Mouse (Mus musculus) layer of hippocampus, adult 9-10 months (tissue): ENCODE data around the gene Ccdc85a.

Source experiments
- DNase-seq: peaks from one replicate; pipeline ENCODE4 v3.0.0; 2022; ENCODE audit warnings: low spot score

Gene Ccdc85a

GRCm38 (mm10) chr11:28583911-28584434, at the start of gene Ccdc85a:
Gene Ccdc85a (minus strand): TSS chr11:28584324.
- DNase-seq: peak; percentile 87

- DNase-seq: no peak
Observed at GRCm38 (mm10) chr11:28633571-28634125, 49.5 kb upstream of the Ccdc85a start.

DNA sequence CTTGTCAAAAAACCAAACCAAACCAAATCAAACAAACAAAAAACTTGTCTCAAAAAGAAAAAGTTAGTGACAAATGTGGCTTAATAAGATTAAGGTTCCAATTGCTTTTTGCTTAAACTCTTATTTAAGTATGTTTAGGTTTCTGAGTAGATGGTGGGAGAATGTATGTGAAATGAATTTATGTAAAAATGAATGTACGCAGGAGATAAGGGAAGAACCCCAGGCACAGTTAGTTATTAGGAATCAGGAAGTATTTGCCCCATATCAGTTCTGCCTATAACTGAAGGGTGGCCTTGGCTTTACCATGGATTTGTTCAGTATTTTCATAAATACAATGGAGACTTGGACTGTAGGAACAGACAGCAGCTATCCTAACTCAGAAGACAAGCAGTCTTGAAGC, 49.0 kb upstream of the Ccdc85a start:
- no peak for DNase-seq

DNA sequence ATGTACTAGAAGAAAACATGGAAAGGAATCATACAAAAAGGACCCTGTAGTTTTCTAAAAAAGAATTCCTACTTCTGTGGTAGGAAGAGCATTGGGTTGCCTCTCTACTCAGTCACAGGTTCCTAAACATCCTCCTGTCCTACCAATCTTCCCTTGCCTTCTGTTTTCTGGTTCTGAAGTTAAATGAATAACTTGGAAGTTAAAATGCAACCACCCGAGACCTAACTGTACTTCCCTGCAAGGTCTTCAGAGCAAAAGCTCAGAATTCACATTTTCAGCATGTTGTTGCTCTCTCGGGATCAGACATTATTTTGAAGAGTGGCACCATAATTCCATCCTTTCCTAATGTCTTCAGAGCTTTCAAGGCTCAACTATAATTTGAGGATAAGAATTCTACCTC, 46.6 kb upstream of the Ccdc85a start:
- no peak for DNase-seq

DNA sequence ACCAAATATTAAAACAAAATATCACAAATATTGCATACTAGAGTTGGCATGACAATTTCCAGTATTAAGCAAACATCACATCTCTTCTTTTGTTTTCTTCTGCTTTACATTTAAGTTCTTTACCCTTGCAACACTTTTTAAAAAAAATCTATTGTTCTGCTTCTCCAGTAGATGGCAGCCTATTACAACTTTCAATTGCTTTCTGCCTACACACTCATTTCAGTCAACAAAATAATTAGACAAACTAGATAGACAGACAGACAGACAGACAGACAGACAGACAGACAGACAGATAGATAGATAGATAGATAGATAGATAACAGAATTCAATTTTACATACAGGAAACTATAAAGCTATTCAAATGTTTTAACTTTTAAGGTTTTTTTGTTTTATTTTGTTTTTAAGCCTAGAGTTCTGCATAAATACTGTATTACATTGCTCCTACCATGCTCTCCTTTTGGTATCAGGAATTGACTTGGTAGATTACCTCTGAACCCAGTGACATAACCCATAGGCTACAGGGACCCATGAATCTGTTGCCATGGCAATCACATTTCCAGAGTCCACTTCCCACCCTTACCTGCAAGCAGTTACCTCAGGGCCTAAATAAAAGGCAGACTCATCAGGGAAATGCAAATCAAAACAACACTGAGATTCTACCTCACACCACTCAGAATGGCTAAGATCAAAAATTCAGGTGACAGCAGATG, 26.8 kb upstream of the Ccdc85a start:
- DNase-seq: no peak

DNA sequence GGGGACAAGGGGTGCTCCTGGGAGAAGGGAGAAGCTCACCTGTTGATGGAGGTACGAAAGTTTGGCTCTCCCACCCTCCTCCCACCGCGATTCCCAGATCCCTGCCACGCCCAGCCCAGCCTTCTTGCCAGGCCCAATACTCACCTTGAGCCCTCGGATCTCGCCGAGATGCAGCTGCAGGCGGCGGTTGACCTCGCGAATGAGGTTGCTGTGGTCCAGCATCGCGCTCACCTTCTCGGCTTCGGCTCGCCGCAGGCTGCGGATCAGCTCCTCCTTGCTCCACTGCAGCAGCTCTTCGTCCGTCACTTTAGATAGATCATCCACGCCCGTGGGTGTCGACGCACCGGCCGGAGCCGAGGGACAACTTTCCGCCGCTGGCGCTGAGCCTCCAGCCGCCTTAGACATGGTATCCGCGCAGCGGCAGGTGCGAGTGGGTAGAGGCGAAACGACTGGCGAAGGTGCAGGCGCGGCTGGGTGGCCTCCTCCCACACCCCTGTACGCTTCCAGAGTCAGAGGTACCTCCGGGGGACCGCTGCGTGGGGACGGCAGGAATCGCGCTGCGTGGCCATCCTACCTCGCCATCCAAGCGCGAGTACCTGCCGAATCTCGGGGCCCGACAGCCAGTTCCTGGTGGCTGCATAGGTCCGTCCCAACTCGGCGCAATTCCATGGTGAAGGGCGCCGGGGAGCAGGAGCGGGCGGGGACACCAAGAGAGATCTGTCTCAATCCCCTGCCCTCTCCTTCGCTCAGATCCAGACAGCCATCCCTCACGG, 800 bp downstream of the Ccdc85a start:
- DNase-seq: no peak

DNA sequence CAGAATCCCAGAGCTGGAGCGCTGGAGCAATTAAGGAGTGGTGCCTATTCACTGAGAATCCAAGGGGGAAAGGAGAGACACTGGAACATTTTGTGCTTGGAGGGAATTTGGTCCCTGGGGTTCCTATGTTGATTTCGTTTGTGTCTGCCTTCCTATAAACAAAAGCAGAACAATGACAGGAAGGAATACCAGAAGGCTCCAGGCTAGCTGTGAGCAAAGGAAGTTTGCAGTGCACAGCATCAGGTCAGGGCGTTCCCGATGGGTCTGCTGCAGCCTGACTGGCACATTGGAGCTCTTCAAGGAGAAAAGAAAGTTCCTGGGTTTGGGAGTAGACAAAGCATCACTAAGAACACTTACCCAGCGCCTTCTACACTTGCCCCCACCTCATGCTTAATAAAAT, 1.9 kb downstream of the Ccdc85a start:
- DNase-seq: no peak

GRCm38 (mm10) chr11:28572423-28572822, 11.7 kb downstream of the Ccdc85a start:
- no peak for DNase-seq

GRCm38 (mm10) chr11:28556420-28556819, 27.7 kb downstream of the Ccdc85a start:
- no peak for DNase-seq

DNA sequence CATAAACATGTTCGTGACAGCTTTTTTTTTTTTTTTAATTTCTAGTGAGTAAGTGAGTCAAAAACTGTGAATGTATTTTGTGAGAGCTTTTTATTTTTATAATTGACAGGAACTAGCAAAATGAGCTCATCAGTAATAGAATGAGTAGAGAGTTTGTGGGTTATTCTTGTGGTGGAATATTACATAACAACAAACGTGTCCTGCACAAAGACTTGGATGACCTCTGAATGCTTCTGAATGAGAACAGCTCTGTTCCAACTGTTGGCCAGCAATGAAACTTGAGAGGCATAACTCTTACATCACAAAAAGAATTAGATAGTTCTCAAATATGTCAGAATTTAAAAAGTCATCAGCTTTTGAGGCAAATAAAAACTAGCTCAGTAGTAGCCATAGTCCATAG, 40.7 kb downstream of the Ccdc85a start:
- DNase-seq: no peak

DNA sequence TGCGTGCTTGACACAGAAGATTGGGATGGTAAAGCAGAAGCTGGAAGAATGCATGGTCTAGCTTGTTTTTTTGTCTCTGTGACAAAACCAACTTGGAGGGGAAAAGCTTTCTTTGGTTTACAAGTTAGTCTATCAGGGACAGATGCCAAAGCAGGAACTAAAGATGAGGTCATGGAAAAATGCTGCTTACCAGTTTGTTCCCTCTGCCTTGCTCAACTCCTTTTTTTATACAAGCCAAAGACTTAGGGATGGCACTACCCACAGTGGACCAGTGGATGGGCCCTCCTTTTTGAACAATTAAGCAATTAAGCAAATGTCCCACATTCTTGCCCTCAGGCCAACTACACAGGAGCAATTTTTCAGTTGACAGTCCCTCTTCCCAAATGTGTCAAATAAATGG, 42.8 kb downstream of the Ccdc85a start:
- DNase-seq: no peak

- DNase-seq: no peak
Observed at GRCm38 (mm10) chr11:28533286-28533685, 50.8 kb downstream of the Ccdc85a start.

GRCm38 (mm10) chr11:28501190-28501589, 82.9 kb downstream of the Ccdc85a start:
- DNase-seq: no peak

DNA sequence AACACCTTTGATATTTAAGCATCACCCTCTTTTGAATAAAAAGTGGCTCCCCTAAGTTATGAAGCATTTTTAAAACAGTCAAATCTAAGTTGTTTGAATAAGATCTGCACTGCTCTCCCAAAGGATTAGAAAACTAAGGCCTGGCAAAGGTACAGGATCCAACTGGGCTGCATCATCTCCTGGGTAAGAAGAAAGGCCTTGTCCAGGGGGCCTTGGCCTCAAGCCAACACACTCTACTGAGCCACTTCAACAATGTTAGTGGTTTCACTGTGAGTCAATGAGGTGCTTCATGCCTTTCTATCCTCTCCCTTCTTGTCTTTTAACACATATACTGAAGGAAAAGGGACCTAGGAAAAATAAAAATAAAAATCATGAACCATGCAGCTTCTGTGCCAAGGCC, 87.1 kb downstream of the Ccdc85a start:
- DNase-seq: no peak

GRCm38 (mm10) chr11:28493362-28493761, 90.8 kb downstream of the Ccdc85a start:
- no peak for DNase-seq

DNA sequence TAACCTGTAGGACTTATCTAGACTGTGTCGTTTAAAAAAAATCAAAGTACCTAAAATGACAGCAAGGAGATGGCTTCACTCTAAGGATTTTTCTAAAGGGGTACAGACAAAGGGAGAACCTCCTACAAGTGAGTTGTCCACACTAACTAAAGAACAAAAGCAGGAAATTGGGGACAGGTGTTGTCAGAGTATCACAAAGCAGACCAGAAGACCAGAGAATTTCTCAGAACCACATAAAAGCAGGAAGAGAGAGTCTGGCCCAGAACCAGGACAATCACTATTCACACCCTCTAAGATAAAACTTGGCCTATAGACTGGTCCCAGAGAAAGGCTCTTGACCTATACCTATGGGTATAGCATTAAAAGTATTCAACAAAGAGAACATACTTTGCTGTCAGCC, 92.8 kb downstream of the Ccdc85a start:
- DNase-seq: no peak

- DNase-seq: no peak
Observed at GRCm38 (mm10) chr11:28484083-28484729, 99.9 kb downstream of the Ccdc85a start.

DNA sequence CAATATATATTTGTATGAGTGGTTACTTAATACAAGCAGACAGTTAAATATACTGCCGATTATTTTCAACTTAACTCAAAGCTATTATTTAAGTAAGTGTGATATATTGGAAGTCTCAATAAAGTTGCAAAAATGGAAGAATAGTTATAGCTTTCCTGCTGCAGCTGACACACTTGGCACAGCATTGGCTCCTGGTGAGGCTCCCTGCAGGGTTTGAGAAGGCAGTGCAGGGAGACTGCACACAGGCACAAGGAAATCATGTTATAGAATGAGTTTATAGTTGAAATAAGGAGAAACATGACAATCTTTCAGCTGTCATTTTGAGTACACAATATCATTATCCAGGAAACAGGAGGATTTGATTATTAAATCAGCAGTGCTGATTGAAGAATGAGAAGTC, 107.0 kb downstream of the Ccdc85a start:
- DNase-seq: no peak

DNA sequence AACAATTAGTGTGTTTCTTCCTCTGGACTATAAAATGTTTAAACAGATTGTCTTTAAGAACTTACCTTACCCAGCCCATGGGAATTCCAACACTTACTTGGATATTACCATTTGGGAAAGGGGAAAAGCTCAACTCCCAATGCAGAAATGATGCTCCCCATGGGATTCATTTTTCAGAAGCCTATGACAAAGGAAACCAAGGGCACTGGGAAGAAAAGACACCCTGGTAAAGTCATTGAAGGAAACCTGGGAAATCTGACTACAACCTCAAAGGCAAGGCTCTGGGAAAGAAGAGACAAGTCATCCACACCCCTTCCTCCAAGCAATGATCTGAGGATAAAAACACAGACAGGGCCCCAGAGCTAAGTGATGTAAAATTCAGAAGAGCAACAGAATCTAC, 118.4 kb downstream of the Ccdc85a start:
- DNase-seq: no peak

DNA sequence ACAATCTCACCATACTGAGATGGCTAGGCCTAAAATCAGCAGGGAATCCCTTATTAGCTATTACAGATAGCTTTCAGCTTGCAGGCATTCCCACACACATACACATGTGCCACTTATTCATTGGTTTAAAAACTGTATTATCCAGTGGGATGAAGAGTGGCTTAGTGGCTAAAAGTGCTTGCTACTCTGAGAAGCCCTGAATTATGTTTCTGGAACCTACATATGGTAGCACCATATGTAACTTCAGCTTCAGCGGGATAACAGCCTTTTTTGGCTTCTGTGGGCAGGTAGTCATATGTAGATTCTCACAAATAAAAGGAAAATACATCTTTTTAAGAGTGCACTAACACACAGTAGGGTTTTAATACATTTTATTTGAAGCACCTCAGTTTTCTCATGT, 119.2 kb downstream of the Ccdc85a start:
- DNase-seq: no peak

DNA sequence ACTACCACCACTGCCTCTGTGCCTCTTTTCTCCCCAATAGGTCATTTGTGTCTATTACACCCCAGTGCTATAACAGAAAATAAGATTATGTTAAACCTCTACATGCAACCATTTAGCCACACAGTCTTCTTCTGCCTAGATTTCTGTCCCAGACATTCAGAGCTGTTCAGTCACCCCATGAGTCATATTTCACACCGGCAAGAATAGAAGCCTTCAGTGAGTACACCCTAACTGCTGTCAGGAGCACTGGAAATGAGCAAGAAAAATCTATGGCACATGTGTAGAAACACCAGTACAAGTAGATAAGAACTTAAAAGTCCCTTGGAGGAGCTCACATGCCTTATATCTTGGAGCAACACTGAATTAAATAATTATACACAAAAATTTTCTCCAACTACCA, 125.0 kb downstream of the Ccdc85a start:
- no peak for DNase-seq

DNA sequence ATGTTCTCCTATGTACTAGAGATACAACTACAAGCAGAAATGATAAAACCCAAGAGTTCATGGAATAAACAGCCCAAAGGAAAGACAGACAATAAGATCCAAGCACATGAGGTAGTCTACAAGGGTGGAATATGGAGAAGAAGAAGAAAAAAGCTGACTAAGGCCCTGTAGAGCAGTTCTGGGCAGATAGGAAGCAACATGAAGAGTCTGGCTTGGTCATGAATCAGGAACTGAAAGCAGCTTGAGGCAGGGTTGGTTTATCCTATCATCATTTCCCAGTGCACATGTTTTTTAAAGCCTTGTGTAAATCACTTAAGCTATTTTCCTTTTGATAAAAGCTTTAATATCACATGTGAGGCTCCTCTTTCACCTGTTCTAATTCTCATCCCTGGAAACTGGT, 144.2 kb downstream of the Ccdc85a start:
- DNase-seq: no peak
